ENCODE assay signal across 7 mouse cellular contexts in genomic region chr13:71006117-71006516, GRCm38 (mm10).
A peak's percentile ranks its signal among the peaks of the same experiment; 100 is the strongest.
DNase-seq lines count a peak whose midpoint lies in the region; ATAC-seq and TF ChIP-seq lines count a peak whose summit lies in the region.

No protein-coding gene starts in this region.

- no peaks in the 10 kb centered on the region for H3K36me3 ChIP-seq in midbrain, embryonic 11.5 days (ENCODE audit: control insufficient read depth, insufficient read depth, low read length)
- no peaks in the 10 kb centered on the region for H3K36me3 ChIP-seq in midbrain, embryonic 16.5 days (ENCODE audit: control insufficient read depth, insufficient read depth, low read length)
- H3K36me3 ChIP-seq in forebrain, embryonic 10.5 days (replicated peaks) = no peaks in the 10 kb centered on the region
- H3K36me3 ChIP-seq in stomach, postnatal 0 days (ENCODE audit: control insufficient read depth, insufficient read depth, low read length) = no peaks in the 10 kb centered on the region

- no peak overlapping the region for H3K4me3 ChIP-seq in midbrain, embryonic 11.5 days (ENCODE audit: low read depth, low read length)
- no peak overlapping the region for H3K4me3 ChIP-seq in midbrain, embryonic 16.5 days (ENCODE audit: low read depth, low read length)
- no peak overlapping the region for H3K4me3 ChIP-seq in forebrain, embryonic 10.5 days
- H3K4me3 ChIP-seq in stomach, postnatal 0 days (ENCODE audit: low read depth, low read length) = no peak overlapping the region

- no peaks in the 10 kb centered on the region for H3K4me1 ChIP-seq in midbrain, embryonic 11.5 days (ENCODE audit: control insufficient read depth, insufficient read depth, low read length)
- no peaks in the 10 kb centered on the region for H3K4me1 ChIP-seq in midbrain, embryonic 16.5 days (ENCODE audit: control insufficient read depth, insufficient read depth, low read length)
- 0 out of 2 replicates have a peak, but pooled peaks cover 4% of the 10 kb centered on the region for H3K4me1 ChIP-seq in forebrain, embryonic 10.5 days
- H3K4me1 ChIP-seq in stomach, postnatal 0 days (replicated peaks; ENCODE audit: control insufficient read depth, insufficient read depth) = no peaks in the 10 kb centered on the region

- TF ChIP-seq EP300 in stomach, postnatal 0 days (optimal IDR thresholded peaks at IDR 0.05) = no peak

- H3K9ac ChIP-seq in midbrain, embryonic 11.5 days (ENCODE audit: low read length) = no peak overlapping the region
- no peak overlapping the region for H3K9ac ChIP-seq in midbrain, embryonic 16.5 days (ENCODE audit: low read depth, low read length)
- no peak overlapping the region for H3K9ac ChIP-seq in stomach, postnatal 0 days (ENCODE audit: low read length)

- no peak for DNase-seq in midbrain, embryonic 11.5 days (ENCODE audit: low spot score, missing footprints)
- DNase-seq in adrenal gland, postnatal 36 days = peak; percentile 11 to 41
- DNase-seq in forebrain, embryonic 10.5 days (ENCODE audit: extremely low spot score, low spot score) = peak; percentile 29
- peak; percentile 65 for DNase-seq in kidney, adult 9 months
- peak; percentile 43 for DNase-seq in lung, postnatal 14 days
- DNase-seq in stomach, postnatal 0 days (ENCODE audit: low spot score) = peak; percentile 46

- TF ChIP-seq CTCF in stomach, postnatal 0 days (IDR thresholded peaks at IDR 0.05; ENCODE audit: low read depth) = peak; percentile 83

- no peak overlapping the region for H3K27ac ChIP-seq in midbrain, embryonic 11.5 days (ENCODE audit: low read depth, low read length)
- H3K27ac ChIP-seq in midbrain, embryonic 16.5 days (ENCODE audit: low read length) = no peak overlapping the region
- no peak overlapping the region for H3K27ac ChIP-seq in forebrain, embryonic 10.5 days
- H3K27ac ChIP-seq in stomach, postnatal 0 days (replicated peaks) = no peak overlapping the region

- no peak overlapping the region for H3K4me2 ChIP-seq in midbrain, embryonic 11.5 days
- no peak overlapping the region for H3K4me2 ChIP-seq in midbrain, embryonic 16.5 days (ENCODE audit: low read length)
- no peak overlapping the region for H3K4me2 ChIP-seq in stomach, postnatal 0 days (replicated peaks; ENCODE audit: low read depth)

- no peaks in the 10 kb centered on the region for H3K9me3 ChIP-seq in midbrain, embryonic 11.5 days (ENCODE audit: control insufficient read depth, low read length)
- no peaks in the 10 kb centered on the region for H3K9me3 ChIP-seq in midbrain, embryonic 16.5 days (replicated peaks; ENCODE audit: control insufficient read depth, low read length, poor library complexity, severe bottlenecking)
- no peaks in the 10 kb centered on the region for H3K9me3 ChIP-seq in forebrain, embryonic 10.5 days
- H3K9me3 ChIP-seq in stomach, postnatal 0 days (ENCODE audit: control insufficient read depth, low read length) = no peaks in the 10 kb centered on the region

- ATAC-seq in midbrain, embryonic 11.5 days (ENCODE audit: low FRiP score) = 0 out of 2 replicates have a peak, but pooled peaks have one; percentile 60
- no peak for ATAC-seq in midbrain, embryonic 16.5 days
- ATAC-seq in stomach, postnatal 0 days (ENCODE audit: low FRiP score, low TSS enrichment) = peak; percentile 51; the same call in 1 of the 2 replicates

- H3K27me3 ChIP-seq in midbrain, embryonic 11.5 days (ENCODE audit: control insufficient read depth, insufficient read depth, low read length) = no peaks in the 10 kb centered on the region
- no peaks in the 10 kb centered on the region for H3K27me3 ChIP-seq in midbrain, embryonic 16.5 days (ENCODE audit: control insufficient read depth, insufficient read depth, low read depth, low read length)
- peaks cover 6% of the 10 kb centered on the region; the same call in 1 of the 2 replicates for H3K27me3 ChIP-seq in forebrain, embryonic 10.5 days (ENCODE audit: poor library complexity, severe bottlenecking)
- no peaks in the 10 kb centered on the region for H3K27me3 ChIP-seq in stomach, postnatal 0 days (ENCODE audit: control insufficient read depth, insufficient read depth, low read length)

- WGBS in midbrain, embryonic 11.5 days = 22% methylated on average over 1 of the region's 1 CpGs
- WGBS in midbrain, embryonic 16.5 days = 19% methylated on average over 1 of the region's 1 CpGs
- WGBS in forebrain, embryonic 10.5 days = 27% methylated on average over 1 of the region's 1 CpGs
- 9% methylated on average over 1 of the region's 1 CpGs for WGBS in stomach, postnatal 0 days
